Mouse (Mus musculus): ENCODE measurements around the gene Lrrfip2. TPM values are rescaled to one million over a fixed set of nuclear protein-coding genes. Genes with fewer than 3 reads are reported as not detected.

Lrrfip2 gene
- polyA plus RNA-seq, 1 experiment from 2014 or later, result 50.7 TPM

- no peak overlapping the region for H3K27ac ChIP-seq (replicated peaks; ENCODE audit: low read depth, low read length)
- DNase-seq (no peak), ATAC-seq (ENCODE audit: low FRiP score, low TSS enrichment) (no peak)
- no peak overlapping the region for H3K4me2 ChIP-seq (ENCODE audit: low read length)
- 93% methylated on average over 14 of the region's 14 CpGs for WGBS
- H3K27me3 ChIP-seq (ENCODE audit: control insufficient read depth, insufficient read depth, low read length), result no peaks in the 10 kb centered on the region
- no peak overlapping the region for H3K9ac ChIP-seq (replicated peaks; ENCODE audit: low read length)
- no peak overlapping the region for H3K4me3 ChIP-seq (replicated peaks; ENCODE audit: low read depth, low read length)
- no peaks in the 10 kb centered on the region for H3K9me3 ChIP-seq (ENCODE audit: control insufficient read depth, low read length)
- H3K36me3 ChIP-seq (ENCODE audit: control insufficient read depth, insufficient read depth, low read length), result no peaks in the 10 kb centered on the region
- 0 out of 2 replicates have a peak, but pooled peaks cover under 1% of the 10 kb centered on the region for H3K4me1 ChIP-seq (ENCODE audit: control insufficient read depth, insufficient read depth, low read length)
Observed at GRCm38 (mm10) chr9:111161213-111161612, 43.8 kb downstream of the Lrrfip2 start.

GRCm38 (mm10) chr9:111166612-111167011 is 49.2 kb downstream of the Lrrfip2 start:
- H3K36me3 ChIP-seq (ENCODE audit: control insufficient read depth, insufficient read depth, low read length), result no peaks in the 10 kb centered on the region
- no peak for DNase-seq
- no peak overlapping the region for H3K4me2 ChIP-seq (ENCODE audit: low read length)
- WGBS, result 39% methylated on average over 4 of the region's 4 CpGs
- no peak overlapping the region for H3K9ac ChIP-seq (replicated peaks; ENCODE audit: low read length)
- no peak for ATAC-seq (ENCODE audit: low FRiP score, low TSS enrichment)
- H3K27me3 ChIP-seq (ENCODE audit: control insufficient read depth, insufficient read depth, low read length), result no peaks in the 10 kb centered on the region
- H3K4me1 ChIP-seq (ENCODE audit: control insufficient read depth, insufficient read depth, low read length), result 0 out of 2 replicates have a peak, but pooled peaks cover 4% of the 10 kb centered on the region
- H3K9me3 ChIP-seq (ENCODE audit: control insufficient read depth, low read length), result no peaks in the 10 kb centered on the region
- no peak overlapping the region for H3K27ac ChIP-seq (replicated peaks; ENCODE audit: low read depth, low read length)
- no peak overlapping the region for H3K4me3 ChIP-seq (replicated peaks; ENCODE audit: low read depth, low read length)

DNA sequence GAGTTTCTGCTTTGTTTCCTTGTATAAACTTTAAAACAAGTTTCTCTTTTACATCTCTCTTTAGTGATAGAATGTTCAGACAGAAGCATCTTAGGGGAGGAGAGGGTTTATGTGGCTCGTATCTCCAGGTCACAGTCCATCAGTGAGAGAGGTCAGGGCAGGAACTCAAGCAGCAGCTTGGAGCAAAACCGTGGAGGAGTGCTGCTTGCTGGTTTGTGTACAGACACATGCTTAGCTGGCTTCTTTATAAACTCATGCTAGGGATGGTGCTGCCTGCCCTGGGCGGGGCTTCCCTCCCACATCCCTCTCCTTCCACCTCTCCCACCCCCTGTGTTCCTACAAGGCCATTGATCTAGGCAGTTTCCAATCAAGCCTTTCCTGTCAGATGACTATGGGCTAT is 53.0 kb downstream of the Lrrfip2 start:
- Histone ChIP-seq H3K9me3 (ENCODE audit: control insufficient read depth, low read length) (no peaks in the 10 kb centered on the region), H3K4me1 (ENCODE audit: control insufficient read depth, insufficient read depth, low read length) (0 out of 2 replicates have a peak, but pooled peaks cover 4% of the 10 kb centered on the region), H3K4me2 (ENCODE audit: low read length) (no peak overlapping the region), H3K27ac (replicated peaks; ENCODE audit: low read depth, low read length) (no peak overlapping the region), H3K27me3 (ENCODE audit: control insufficient read depth, insufficient read depth, low read length) (no peaks in the 10 kb centered on the region), H3K4me3 (replicated peaks; ENCODE audit: low read depth, low read length) (no peak overlapping the region), H3K9ac (replicated peaks; ENCODE audit: low read length) (no peak overlapping the region), H3K36me3 (ENCODE audit: control insufficient read depth, insufficient read depth, low read length) (no peaks in the 10 kb centered on the region)
- DNase-seq (no peak), ATAC-seq (ENCODE audit: low FRiP score, low TSS enrichment) (no peak)
- WGBS, result 62% methylated on average over 3 of the region's 3 CpGs

GRCm38 (mm10) chr9:111174071-111174470 is 56.7 kb downstream of the Lrrfip2 start:
- ATAC-seq (ENCODE audit: low FRiP score, low TSS enrichment) (no peak), DNase-seq (no peak)
- H3K4me3 ChIP-seq (replicated peaks; ENCODE audit: low read depth, low read length), result no peak overlapping the region
- 80% methylated on average over 5 of the region's 5 CpGs for WGBS
- no peaks in the 10 kb centered on the region for H3K27me3 ChIP-seq (ENCODE audit: control insufficient read depth, insufficient read depth, low read length)
- H3K27ac ChIP-seq (replicated peaks; ENCODE audit: low read depth, low read length), result no peak overlapping the region
- no peaks in the 10 kb centered on the region for H3K9me3 ChIP-seq (ENCODE audit: control insufficient read depth, low read length)
- H3K4me1 ChIP-seq (ENCODE audit: control insufficient read depth, insufficient read depth, low read length), result no peaks in the 10 kb centered on the region
- no peak overlapping the region for H3K9ac ChIP-seq (replicated peaks; ENCODE audit: low read length)
- no peak overlapping the region for H3K4me2 ChIP-seq (ENCODE audit: low read length)
- H3K36me3 ChIP-seq (ENCODE audit: control insufficient read depth, insufficient read depth, low read length), result no peaks in the 10 kb centered on the region

DNA sequence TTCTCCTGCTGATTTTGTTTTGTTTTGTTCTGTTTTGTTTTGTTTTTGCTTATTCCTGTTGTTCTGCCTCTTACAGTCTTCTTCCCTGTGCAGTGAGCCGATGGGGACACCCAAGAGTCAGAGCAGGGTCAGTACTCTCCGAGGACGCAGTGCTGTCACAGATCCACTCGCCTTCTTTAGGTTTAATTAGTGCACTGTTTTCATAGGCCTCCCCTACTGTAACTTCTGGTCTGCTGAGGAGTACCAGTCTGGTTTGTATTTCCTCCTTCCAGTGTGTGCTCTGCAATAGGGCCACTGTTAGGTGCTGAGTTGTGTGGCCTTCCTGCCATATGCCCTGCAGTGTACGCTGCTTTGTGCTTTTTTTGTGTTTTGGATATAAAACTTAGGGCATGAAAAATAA is 61.6 kb downstream of the Lrrfip2 start:
- H3K27ac ChIP-seq (replicated peaks; ENCODE audit: low read depth, low read length), result no peak overlapping the region
- H3K27me3 ChIP-seq (ENCODE audit: control insufficient read depth, insufficient read depth, low read length), result no peaks in the 10 kb centered on the region
- no peak overlapping the region for H3K4me3 ChIP-seq (replicated peaks; ENCODE audit: low read depth, low read length)
- no peak overlapping the region for H3K9ac ChIP-seq (replicated peaks; ENCODE audit: low read length)
- no peaks in the 10 kb centered on the region for H3K4me1 ChIP-seq (ENCODE audit: control insufficient read depth, insufficient read depth, low read length)
- no peaks in the 10 kb centered on the region for H3K36me3 ChIP-seq (ENCODE audit: control insufficient read depth, insufficient read depth, low read length)
- H3K9me3 ChIP-seq (ENCODE audit: control insufficient read depth, low read length), result no peaks in the 10 kb centered on the region
- 86% methylated on average over 5 of the region's 5 CpGs for WGBS
- DNase-seq (no peak), ATAC-seq (ENCODE audit: low FRiP score, low TSS enrichment) (no peak)
- no peak overlapping the region for H3K4me2 ChIP-seq (ENCODE audit: low read length)

GRCm38 (mm10) chr9:111182176-111182575 is 64.8 kb downstream of the Lrrfip2 start:
- ATAC-seq (ENCODE audit: low FRiP score, low TSS enrichment) (no peak), DNase-seq (no peak)
- Histone ChIP-seq H3K9ac (replicated peaks; ENCODE audit: low read length) (no peak overlapping the region), H3K4me2 (ENCODE audit: low read length) (no peak overlapping the region), H3K27ac (replicated peaks; ENCODE audit: low read depth, low read length) (no peak overlapping the region), H3K9me3 (ENCODE audit: control insufficient read depth, low read length) (no peaks in the 10 kb centered on the region), H3K4me3 (replicated peaks; ENCODE audit: low read depth, low read length) (no peak overlapping the region), H3K4me1 (ENCODE audit: control insufficient read depth, insufficient read depth, low read length) (peaks cover 5% of the 10 kb centered on the region), H3K27me3 (ENCODE audit: control insufficient read depth, insufficient read depth, low read length) (no peaks in the 10 kb centered on the region), H3K36me3 (ENCODE audit: control insufficient read depth, insufficient read depth, low read length) (no peaks in the 10 kb centered on the region)
- WGBS, result 85% methylated on average over 3 of the region's 3 CpGs

- 20% methylated on average over 4 of the region's 4 CpGs for WGBS
- Histone ChIP-seq H3K27ac (replicated peaks; ENCODE audit: low read depth, low read length) (no peak overlapping the region), H3K4me2 (ENCODE audit: low read length) (no peak overlapping the region), H3K9ac (replicated peaks; ENCODE audit: low read length) (0 out of 2 replicates have a peak overlapping the region, but pooled peaks have one; percentile 3), H3K4me3 (replicated peaks; ENCODE audit: low read depth, low read length) (no peak overlapping the region), H3K27me3 (ENCODE audit: control insufficient read depth, insufficient read depth, low read length) (no peaks in the 10 kb centered on the region), H3K4me1 (ENCODE audit: control insufficient read depth, insufficient read depth, low read length) (peaks cover 5% of the 10 kb centered on the region), H3K36me3 (ENCODE audit: control insufficient read depth, insufficient read depth, low read length) (peaks cover 12% of the 10 kb centered on the region), H3K9me3 (ENCODE audit: control insufficient read depth, low read length) (no peaks in the 10 kb centered on the region)
- ATAC-seq (ENCODE audit: low FRiP score, low TSS enrichment), result no peak
- peak; percentile 50 for DNase-seq
Observed at GRCm38 (mm10) chr9:111184929-111185328, 67.5 kb downstream of the Lrrfip2 start.

GRCm38 (mm10) chr9:111186861-111187260 is 69.5 kb downstream of the Lrrfip2 start:
- Histone ChIP-seq H3K27ac (replicated peaks; ENCODE audit: low read depth, low read length) (no peak overlapping the region), H3K4me3 (replicated peaks; ENCODE audit: low read depth, low read length) (no peak overlapping the region), H3K27me3 (ENCODE audit: control insufficient read depth, insufficient read depth, low read length) (no peaks in the 10 kb centered on the region), H3K36me3 (ENCODE audit: control insufficient read depth, insufficient read depth, low read length) (peaks cover 24% of the 10 kb centered on the region), H3K4me2 (ENCODE audit: low read length) (no peak overlapping the region), H3K9ac (replicated peaks; ENCODE audit: low read length) (no peak overlapping the region), H3K4me1 (ENCODE audit: control insufficient read depth, insufficient read depth, low read length) (peaks cover 5% of the 10 kb centered on the region), H3K9me3 (ENCODE audit: control insufficient read depth, low read length) (no peaks in the 10 kb centered on the region)
- ATAC-seq (ENCODE audit: low FRiP score, low TSS enrichment) (no peak), DNase-seq (peak; percentile 8)
- 75% methylated on average over 6 of the region's 6 CpGs for WGBS

DNA sequence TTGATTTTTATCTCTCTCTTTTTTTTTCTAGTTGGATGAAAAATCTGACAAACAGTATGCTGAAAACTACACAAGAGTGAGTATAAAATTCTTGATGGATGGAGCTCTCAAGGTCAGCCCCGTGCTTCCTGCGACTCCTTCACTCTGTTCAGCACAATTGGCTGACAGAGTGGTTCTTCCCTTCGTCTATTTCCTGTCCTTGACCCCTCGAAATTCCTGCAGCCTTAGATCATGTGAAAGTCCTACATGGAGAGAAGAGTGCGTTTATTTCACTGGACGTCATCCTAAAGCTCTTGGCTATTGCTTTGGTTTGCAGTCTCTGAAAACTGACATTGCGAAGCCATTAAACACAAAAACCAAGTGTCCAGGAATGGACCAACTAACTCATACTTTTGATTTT is 71.3 kb downstream of the Lrrfip2 start:
- no peaks in the 10 kb centered on the region for H3K27me3 ChIP-seq (ENCODE audit: control insufficient read depth, insufficient read depth, low read length)
- peaks cover 5% of the 10 kb centered on the region for H3K4me1 ChIP-seq (ENCODE audit: control insufficient read depth, insufficient read depth, low read length)
- WGBS, result 95% methylated on average over 7 of the region's 7 CpGs
- no peak overlapping the region for H3K27ac ChIP-seq (replicated peaks; ENCODE audit: low read depth, low read length)
- DNase-seq, result no peak
- H3K9me3 ChIP-seq (ENCODE audit: control insufficient read depth, low read length), result no peaks in the 10 kb centered on the region
- ATAC-seq (ENCODE audit: low FRiP score, low TSS enrichment), result no peak
- H3K9ac ChIP-seq (replicated peaks; ENCODE audit: low read length), result no peak overlapping the region
- no peak overlapping the region for H3K4me3 ChIP-seq (replicated peaks; ENCODE audit: low read depth, low read length)
- H3K4me2 ChIP-seq (ENCODE audit: low read length), result no peak overlapping the region
- H3K36me3 ChIP-seq (ENCODE audit: control insufficient read depth, insufficient read depth, low read length), result peaks cover 30% of the 10 kb centered on the region

All from midbrain, embryonic 14.5 days (tissue).